9 mouse cellular contexts compared by ENCODE assay signal in the genomic region with DNA sequence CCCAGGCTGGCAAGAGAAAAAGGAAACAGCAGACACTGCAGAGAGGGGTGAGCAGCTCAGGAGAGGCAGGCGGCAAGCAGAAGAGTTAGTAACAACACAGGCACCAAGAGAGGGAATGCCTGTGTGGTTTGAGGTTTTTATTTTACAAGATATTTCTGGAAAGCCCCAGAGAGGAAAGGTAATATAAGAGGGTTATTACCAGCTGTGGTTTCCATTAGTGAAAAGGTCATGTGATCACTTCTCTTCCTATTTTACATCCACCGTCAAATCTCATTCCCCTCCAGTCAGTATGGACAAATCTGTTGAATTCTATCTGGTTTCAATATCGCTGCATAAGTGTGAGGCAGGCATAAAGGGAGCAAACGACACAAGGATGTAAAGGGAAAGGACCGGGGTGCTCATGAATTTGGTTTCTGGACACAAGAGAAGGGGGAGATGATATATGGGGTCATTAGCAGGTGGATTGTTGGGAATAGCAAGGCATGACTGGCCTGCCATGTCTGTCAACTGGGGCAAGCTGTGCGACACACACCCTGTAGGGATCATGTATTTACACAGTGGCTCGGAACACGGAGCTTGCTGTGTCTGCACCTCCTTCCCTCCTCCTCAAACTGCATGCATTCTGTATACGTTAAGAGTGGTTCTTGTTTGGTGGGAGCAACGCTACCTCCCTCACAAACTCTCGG. TPM values are rescaled to one million over a fixed set of nuclear protein-coding genes. Genes with fewer than 3 reads are reported as not detected.
DNase-seq lines count a peak whose midpoint lies in the region; ATAC-seq and TF ChIP-seq lines count a peak whose summit lies in the region.
"Had no signal": no experiment of that assay in that cellular context is flagged by ENCODE, and none has a peak within 500 bp of the region (broad histone marks: within the 10 kb centered on the region; RNA-seq: fewer than 3 reads in every experiment).

No protein-coding gene starts in this region.

- no peak for ATAC-seq in forebrain, embryonic 15.5 days (replicated peaks)
- peak; percentile 6 for ATAC-seq in hindbrain, embryonic 14.5 days (ENCODE audit: low FRiP score)

- 0 out of 2 replicates have a peak overlapping the region, but pooled peaks have one; percentile 82 for H3K27ac ChIP-seq in forebrain, embryonic 10.5 days
- no peak overlapping the region for H3K27ac ChIP-seq in forebrain, embryonic 15.5 days (replicated peaks)
- peak overlapping the region; percentile 16; the same call in 1 of the 2 replicates for H3K27ac ChIP-seq in hindbrain, embryonic 14.5 days

- no peak for TF ChIP-seq CTCF in lung, adult 2 months (IDR thresholded peaks at IDR 0.05; ENCODE audit: insufficient read depth, low read length)

- peaks cover 3% of the 10 kb centered on the region; the same call in 1 of the 2 replicates for H3K4me1 ChIP-seq in forebrain, embryonic 10.5 days
- no peaks in the 10 kb centered on the region for H3K4me1 ChIP-seq in forebrain, embryonic 15.5 days
- no peaks in the 10 kb centered on the region for H3K4me1 ChIP-seq in lung, adult 2 months (ENCODE audit: control insufficient read depth, insufficient read depth, low read length)
- 0 out of 2 replicates have a peak, but pooled peaks cover 3% of the 10 kb centered on the region for H3K4me1 ChIP-seq in hindbrain, embryonic 14.5 days (replicated peaks; ENCODE audit: control insufficient read depth, insufficient read depth, low read length)

- no peak overlapping the region for H3K9ac ChIP-seq in forebrain, embryonic 15.5 days (replicated peaks)
- no peak overlapping the region for H3K9ac ChIP-seq in hindbrain, embryonic 14.5 days
- H3K9ac ChIP-seq: liver, postnatal 0 days had no signal

- TF ChIP-seq POLR2A in lung, adult 2 months (IDR thresholded peaks at IDR 0.05; ENCODE audit: borderline replicate concordance, extremely low read depth, low read depth, low read length): no peak
- no peak for TF ChIP-seq POLR2A in myocyte (IDR thresholded peaks at IDR 0.05; ENCODE audit: insufficient read length, low read depth)

- H3K36me3 ChIP-seq in forebrain, embryonic 10.5 days (replicated peaks): no peaks in the 10 kb centered on the region
- H3K36me3 ChIP-seq in forebrain, embryonic 15.5 days: no peaks in the 10 kb centered on the region
- no peaks in the 10 kb centered on the region for H3K36me3 ChIP-seq in hindbrain, embryonic 14.5 days (replicated peaks; ENCODE audit: control insufficient read depth, insufficient read depth)
- H3K36me3 ChIP-seq in myocyte (ENCODE audit: control insufficient read depth, insufficient read depth): no peaks in the 10 kb centered on the region

- H3K4me3 ChIP-seq in forebrain, embryonic 10.5 days: no peak overlapping the region
- H3K4me3 ChIP-seq in forebrain, embryonic 15.5 days: no peak overlapping the region
- H3K4me3 ChIP-seq in lung, adult 2 months (replicated peaks; ENCODE audit: extremely low read depth, low read depth, low read length): no peak overlapping the region
- no peak overlapping the region for H3K4me3 ChIP-seq in hindbrain, embryonic 14.5 days (replicated peaks; ENCODE audit: low read length)
- H3K4me3 ChIP-seq in myocyte: no peak overlapping the region

- H3K9me3 ChIP-seq in forebrain, embryonic 10.5 days: no peaks in the 10 kb centered on the region
- no peaks in the 10 kb centered on the region for H3K9me3 ChIP-seq in forebrain, embryonic 15.5 days
- no peaks in the 10 kb centered on the region for H3K9me3 ChIP-seq in hindbrain, embryonic 14.5 days (ENCODE audit: control insufficient read depth, low read length)

- no peak overlapping the region for H3K4me2 ChIP-seq in forebrain, embryonic 15.5 days (replicated peaks)
- no peak overlapping the region for H3K4me2 ChIP-seq in hindbrain, embryonic 14.5 days (replicated peaks)
- H3K4me2 ChIP-seq in myocyte (ENCODE audit: low read depth): peak overlapping the region; percentile 70

- 0 out of 2 replicates have a peak, but pooled peaks cover 3% of the 10 kb centered on the region for H3K27me3 ChIP-seq in forebrain, embryonic 10.5 days (ENCODE audit: poor library complexity, severe bottlenecking)
- no peaks in the 10 kb centered on the region for H3K27me3 ChIP-seq in forebrain, embryonic 15.5 days
- no peaks in the 10 kb centered on the region for H3K27me3 ChIP-seq in hindbrain, embryonic 14.5 days (ENCODE audit: control insufficient read depth, insufficient read depth, low read length)
- H3K27me3 ChIP-seq in myocyte (ENCODE audit: control insufficient read depth, insufficient read depth, insufficient read length): no peaks in the 10 kb centered on the region

- H3K79me2 ChIP-seq in myocyte (ENCODE audit: control insufficient read depth, insufficient read depth): no peaks in the 10 kb centered on the region

- WGBS in forebrain, embryonic 10.5 days: 74% methylated on average over 11 of the region's 11 CpGs
- 69% methylated on average over 11 of the region's 11 CpGs for WGBS in forebrain, embryonic 15.5 days
- WGBS in lung, adult 2 months: 61% methylated on average over 11 of the region's 11 CpGs
- 56% methylated on average over 11 of the region's 11 CpGs for WGBS in hindbrain, embryonic 14.5 days

- DNase-seq in forebrain, embryonic 10.5 days (ENCODE audit: extremely low spot score, low spot score): no peak
- DNase-seq in lung, adult 2 months: peak; percentile 22
- DNase-seq in lung, postnatal 25 days (ENCODE audit: low spot score): no peak
- DNase-seq in hindbrain, embryonic 14.5 days (ENCODE audit: low spot score): no peak
- DNase-seq in Muller cell, postnatal 12 days (ENCODE audit: inconsistent ontology term): no peak
- no peak for DNase-seq in right cerebral cortex, adult 18-20 months

- H3ac ChIP-seq in myocyte (ENCODE audit: control insufficient read depth, insufficient read length): no peak overlapping the region

TF ChIP-seq in myocyte, 11 proteins besides CTCF, POLR2A, EP300 and RAD21:
- TF ChIP-seq USF1 (IDR thresholded peaks at IDR 0.05; ENCODE audit: low read depth): peak; percentile 81
- TF ChIP-seq MYOG (IDR thresholded peaks at IDR 0.05; ENCODE audit: control insufficient read depth in 1 of 3, insufficient read depth in 1 of 3, insufficient read length in 2 of 3, low read depth in 2 of 3): no peak
- no peak for TF ChIP-seq MAX (IDR thresholded peaks at IDR 0.05; ENCODE audit: low read depth)

RNA-seq across cellular contexts. Expression of gene Akr1b3, which starts 24.9 kb away (rescaled TPM):
- 258 and 262 TPM in 2 replicates for polyA plus RNA-seq in forebrain, embryonic 10.5 days (2016; fragmentation: Nextera tagmentation; extraction: Ambion mirVana)
- polyA plus RNA-seq in forebrain, embryonic 15.5 days (2015; fragmentation: Nextera tagmentation; extraction: Ambion mirVana): 92.2 and 96.9 TPM in 2 replicates
- 129 and 153 TPM in 2 replicates for polyA plus RNA-seq in lung, adult 2 months (2012; rRNA removed)
- 119 and 131 TPM in 2 replicates for polyA plus RNA-seq in hindbrain, embryonic 14.5 days (2014; fragmentation: Nextera tagmentation; extraction: Ambion mirVana)
- 493 TPM for polyA plus RNA-seq in myocyte (2012; fragmentation: generic; extraction: Trizol)
